Mouse (Mus musculus) MEL (cell line): ENCODE results near the gene Tmem79. TPM values are rescaled to one million over a fixed set of nuclear protein-coding genes. Genes with fewer than 3 reads are reported as not detected.
A peak's percentile ranks its signal among the peaks of the same experiment; 100 is the strongest.

ENCODE experiments used
- DNase-seq: peaks from one replicate; pipeline ENCODE4 v3.0.0; 2011; ENCODE audit warnings: low read depth, low spot score
- H3K27ac ChIP-seq: 2 replicates; pipeline ENCODE4 v1.5.1; 2012; ENCODE audit warnings: low read depth, mild to moderate bottlenecking, control low read depth, low read length, moderate library complexity; ENCODE audit not compliant: control insufficient read depth
- H3K27me3 ChIP-seq, 2 experiments: fragments of 150-350 bp in 1 of 2; sonication (generic) in 1 of 2; 2 replicates each; pipeline ENCODE4 v1.6.1; 2012; ENCODE audit warnings: low read length in 2 of 2, mild to moderate bottlenecking in 2 of 2, improper control_type of control experiment in 1 of 2, moderate library complexity in 1 of 2; ENCODE audit not compliant: insufficient read depth in 2 of 2, control insufficient read depth in 1 of 2
- H3K36me3 ChIP-seq, 2 experiments: 2 replicates each; pipeline ENCODE4 v1.6.1; 2012 to 2014; ENCODE audit warnings: low read length in 2 of 2, improper control_type of control experiment in 1 of 2, inconsistent platforms in 1 of 2, mild to moderate bottlenecking in 1 of 2; ENCODE audit not compliant: insufficient read depth in 2 of 2, control insufficient read depth in 1 of 2
- H3K4me1 ChIP-seq, 2 experiments: fragments of 150-350 bp in 1 of 2; sonication (generic) in 1 of 2; 2 replicates each; pipeline ENCODE4 v1.6.1; 2012; ENCODE audit warnings: low read length in 2 of 2, improper control_type of control experiment in 1 of 2, mild to moderate bottlenecking in 1 of 2; ENCODE audit not compliant: insufficient read depth in 2 of 2, control insufficient read depth in 1 of 2
- H3K4me3 ChIP-seq, 2 experiments: fragments of 150-350 bp in 1 of 2; sonication (generic) in 1 of 2; 2 replicates each; pipeline ENCODE4 v1.5.1; 2012; ENCODE audit warnings: low read depth in 2 of 2, low read length in 2 of 2, mild to moderate bottlenecking in 2 of 2, moderate library complexity in 2 of 2, control low read depth in 1 of 2, improper control_type of control experiment in 1 of 2; ENCODE audit not compliant: control insufficient read depth in 1 of 2, insufficient read depth in 1 of 2
- H3K79me2 ChIP-seq: 2 replicates; pipeline ENCODE4 v1.6.1; 2012; ENCODE audit warnings: mild to moderate bottlenecking, low read length, moderate library complexity; ENCODE audit not compliant: control insufficient read depth, poor library complexity, insufficient read depth
- H3K9ac ChIP-seq: 2 replicates; pipeline ENCODE4 v1.6.1; 2012; ENCODE audit warnings: low read depth, mild to moderate bottlenecking, control low read depth, low read length, moderate library complexity; ENCODE audit not compliant: control insufficient read depth, poor library complexity, severe bottlenecking
- H3K9me3 ChIP-seq: fragments of 150-350 bp; sonication (generic); replicated peaks from 2 replicates; pipeline ENCODE4 v1.6.1; 2012; ENCODE audit warnings: mild to moderate bottlenecking, low read length, improper control_type of control experiment, moderate library complexity; ENCODE audit not compliant: insufficient read depth
- CHD1 ChIP-seq: IDR thresholded peaks from 2 replicates; pipeline ENCODE4 v1.6.1; 2012; ENCODE audit warnings: low read depth, mild to moderate bottlenecking, inconsistent platforms, low read length, improper control_type of control experiment
- CHD2 ChIP-seq: IDR thresholded peaks from 2 replicates; pipeline ENCODE4 v1.6.1; 2011; ENCODE audit warnings: low read length, improper control_type of control experiment
- CTCF ChIP-seq, 3 experiments: IDR thresholded peaks in 2 of 3; conservative IDR thresholded peaks in 1 of 3; 2 replicates each; pipeline ENCODE4 v1.5.1; 2011 to 2012; ENCODE audit warnings: low read length in 3 of 3, low read depth in 2 of 3, mild to moderate bottlenecking in 2 of 3, improper control_type of control experiment in 1 of 3, inconsistent platforms in 1 of 3, mixed read lengths in 1 of 3, moderate library complexity in 1 of 3; ENCODE audit not compliant: control insufficient read depth in 1 of 3, insufficient read depth in 1 of 3, poor library complexity in 1 of 3, severe bottlenecking in 1 of 3
- E2F4 ChIP-seq: IDR thresholded peaks from 2 replicates; pipeline ENCODE4 v1.6.1; 2011; ENCODE audit warnings: low read depth, low read length, improper control_type of control experiment, borderline replicate concordance
- ELF1 ChIP-seq: IDR thresholded peaks from 2 replicates; pipeline ENCODE4 v1.6.1; 2014; ENCODE audit warnings: low read depth, mild to moderate bottlenecking, inconsistent platforms, low read length, improper control_type of control experiment, moderate library complexity
- EP300 ChIP-seq, 2 experiments: IDR thresholded peaks; 2 replicates each; pipeline ENCODE4 v1.6.1; 2011; ENCODE audit warnings: improper control_type of control experiment in 2 of 2, low read length in 2 of 2, low read depth in 1 of 2, mild to moderate bottlenecking in 1 of 2
- GABPA ChIP-seq: IDR thresholded peaks from 2 replicates; pipeline ENCODE4 v1.6.1; 2012; ENCODE audit warnings: low read depth, mild to moderate bottlenecking, inconsistent platforms, low read length, improper control_type of control experiment, moderate library complexity
- GATA1 ChIP-seq: IDR thresholded peaks from 2 replicates; pipeline ENCODE4 v1.6.1; 2011; ENCODE audit warnings: low read depth, low read length, improper control_type of control experiment
- HCFC1 ChIP-seq: IDR thresholded peaks from 2 replicates; pipeline ENCODE4 v1.6.1; 2012; ENCODE audit warnings: low read depth, mild to moderate bottlenecking, inconsistent platforms, low read length, improper control_type of control experiment, moderate library complexity
- JUND ChIP-seq: IDR thresholded peaks from 2 replicates; pipeline ENCODE4 v1.6.1; 2011; ENCODE audit warnings: low read depth, mild to moderate bottlenecking, improper control_type of control experiment, low read length
- KAT2A ChIP-seq: conservative IDR thresholded peaks from 2 replicates; pipeline ENCODE4 v1.6.1; 2012; ENCODE audit warnings: low read depth, low read length, improper control_type of control experiment, inconsistent platforms
- MAFK ChIP-seq: IDR thresholded peaks from 2 replicates; pipeline ENCODE4 v1.6.1; 2011; ENCODE audit warnings: low read depth, mild to moderate bottlenecking, low read length, improper control_type of control experiment, borderline replicate concordance
- MAX ChIP-seq: IDR thresholded peaks from 2 replicates; pipeline ENCODE4 v1.6.1; 2011; ENCODE audit warnings: low read length, improper control_type of control experiment
- MAZ ChIP-seq: IDR thresholded peaks from 2 replicates; pipeline ENCODE4 v1.6.1; 2012; ENCODE audit warnings: low read depth, mild to moderate bottlenecking, inconsistent platforms, low read length, improper control_type of control experiment
- MEF2A ChIP-seq: IDR thresholded peaks from 2 replicates; pipeline ENCODE4 v1.6.1; 2014; ENCODE audit warnings: low read depth, mild to moderate bottlenecking, inconsistent platforms, low read length, improper control_type of control experiment; ENCODE audit not compliant: poor library complexity, insufficient replicate concordance, severe bottlenecking; ENCODE audit errors: extremely low read depth
- MXI1 ChIP-seq: IDR thresholded peaks from 2 replicates; pipeline ENCODE4 v1.6.1; 2011; ENCODE audit warnings: mild to moderate bottlenecking, low read depth, low read length, improper control_type of control experiment
- MYC ChIP-seq: IDR thresholded peaks from 2 replicates; pipeline ENCODE4 v1.6.1; 2011; ENCODE audit warnings: low read depth, mild to moderate bottlenecking, low read length, improper control_type of control experiment, moderate library complexity
- NELFE ChIP-seq: IDR thresholded peaks from 2 replicates; pipeline ENCODE4 v1.6.1; 2011; ENCODE audit warnings: low read depth, low read length, improper control_type of control experiment
- NRF1 ChIP-seq: IDR thresholded peaks from 2 replicates; pipeline ENCODE4 v1.6.1; 2014; ENCODE audit warnings: low read depth, mild to moderate bottlenecking, inconsistent platforms, low read length, improper control_type of control experiment, moderate library complexity; ENCODE audit not compliant: poor library complexity, insufficient read depth, severe bottlenecking
- POLR2A ChIP-seq, 2 experiments: IDR thresholded peaks; 2 replicates each; pipeline ENCODE4 v1.6.1; 2011 to 2012; ENCODE audit warnings: low read length in 2 of 2, mild to moderate bottlenecking in 2 of 2, control low read depth in 1 of 2, improper control_type of control experiment in 1 of 2, low read depth in 1 of 2, moderate library complexity in 1 of 2; ENCODE audit not compliant: control insufficient read depth in 1 of 2, insufficient read depth in 1 of 2, poor library complexity in 1 of 2
- POLR2AphosphoS2 ChIP-seq: IDR thresholded peaks from 2 replicates; pipeline ENCODE4 v1.6.1; 2011; ENCODE audit warnings: low read length, improper control_type of control experiment
- POLR2AphosphoS5 ChIP-seq: IDR thresholded peaks from 2 replicates; pipeline ENCODE4 v1.6.1; 2012; ENCODE audit warnings: low read depth, borderline replicate concordance, mild to moderate bottlenecking, inconsistent platforms, low read length, moderate library complexity, mixed read lengths
- RCOR1 ChIP-seq: IDR thresholded peaks from 2 replicates; pipeline ENCODE4 v1.6.1; 2012; ENCODE audit warnings: low read depth, mild to moderate bottlenecking, inconsistent platforms, low read length, improper control_type of control experiment
- SIN3A ChIP-seq: IDR thresholded peaks from 2 replicates; pipeline ENCODE4 v1.6.1; 2012; ENCODE audit warnings: low read length, improper control_type of control experiment, inconsistent platforms
- TAL1 ChIP-seq: IDR thresholded peaks from 2 replicates; pipeline ENCODE4 v1.6.1; 2012; ENCODE audit warnings: mild to moderate bottlenecking, inconsistent platforms, low read length, moderate library complexity, mixed read lengths
- TBP ChIP-seq: IDR thresholded peaks from 2 replicates; pipeline ENCODE4 v1.8.0; 2011; ENCODE audit warnings: low read depth, low read length, improper control_type of control experiment
- TCF12 ChIP-seq: IDR thresholded peaks from 2 replicates; pipeline ENCODE4 v1.6.1; 2014; ENCODE audit warnings: low read depth, mild to moderate bottlenecking, inconsistent platforms, low read length, improper control_type of control experiment, moderate library complexity
- USF2 ChIP-seq, 2 experiments: IDR thresholded peaks; 2 replicates each; pipeline ENCODE4 v1.6.1; 2011 to 2012; ENCODE audit warnings: improper control_type of control experiment in 2 of 2, low read length in 2 of 2, borderline replicate concordance in 1 of 2, inconsistent platforms in 1 of 2, low read depth in 1 of 2, mild to moderate bottlenecking in 1 of 2; ENCODE audit not compliant: insufficient read depth in 1 of 2
- ZMIZ1 ChIP-seq: IDR thresholded peaks from 2 replicates; pipeline ENCODE4 v1.6.1; 2012; ENCODE audit warnings: low read depth, mild to moderate bottlenecking, inconsistent platforms, low read length, improper control_type of control experiment, moderate library complexity
- ZNF384 ChIP-seq: IDR thresholded peaks from 2 replicates; pipeline ENCODE4 v1.6.1; 2012; ENCODE audit warnings: low read depth, mild to moderate bottlenecking, inconsistent platforms, low read length, improper control_type of control experiment
- polyA plus RNA-seq, 2 experiments: library from polyadenylated mRNA; stranded (reverse) in 1 of 2; unstranded in 1 of 2; fragments of >175 nt in 1 of 2; fragments of >200 nt in 1 of 2; gene quantifications; 2 replicates each; pipeline versions ENCODE4 v1.2.1 to v1.2.4; 2012; ENCODE audit warnings: low replicate concordance in 2 of 2, low read depth in 1 of 2; ENCODE audit not compliant: insufficient read length in 2 of 2, insufficient read depth in 1 of 2, missing spikeins in 1 of 2
- total RNA-seq: library from RNA; depleted of rRNA; stranded (reverse); fragments of 300-350 nt; gene quantifications from 2 replicates; pipeline ENCODE4 v1.2.3, GENCODE M21; 2012

Tmem79 gene
- total and polyA plus RNA-seq, 3 experiments: 2.2 to 3.7 TPM; not detected in 1

DNA sequence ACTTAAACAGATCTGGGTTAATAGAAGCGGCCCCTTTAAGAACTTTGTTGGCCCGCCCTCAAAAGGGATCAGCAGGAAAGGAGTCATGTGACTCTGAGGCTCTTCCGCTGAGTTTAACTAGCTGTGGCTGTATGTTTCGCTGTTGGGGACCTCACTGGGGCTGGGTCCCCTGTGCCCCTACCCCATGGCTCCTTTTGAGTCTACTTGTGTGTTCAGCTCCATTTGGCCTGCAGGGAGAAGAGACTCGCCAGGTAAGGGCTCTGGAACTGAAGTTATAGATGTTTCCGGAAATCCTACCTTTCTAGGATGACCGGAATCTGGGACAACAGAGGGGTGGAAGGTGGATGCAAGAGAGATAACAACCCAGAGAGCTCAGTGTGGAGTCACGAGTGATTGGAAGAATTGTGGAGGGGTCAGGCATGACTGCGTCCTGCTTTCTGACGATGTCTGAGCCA is 11.0 kb downstream of the Tmem79 start, which contains the start of gene Glmp (continued):
- peak; percentile 67 to 92 for TF ChIP-seq POLR2A (IDR thresholded peaks at IDR 0.05; ENCODE audit: control insufficient read depth in 1 of 2, insufficient read depth in 1 of 2, low read depth in 1 of 2, low read length in 2 of 2, poor library complexity in 1 of 2)
- TF ChIP-seq MAX: peak; percentile 64; the same call in 1 of the 2 replicates
- peak; percentile 88 for TF ChIP-seq POLR2AphosphoS2
- peak; percentile 72 for TF ChIP-seq ELF1
- peak; percentile 68; the same call in 1 of the 2 replicates for TF ChIP-seq TBP
- TF ChIP-seq ZMIZ1: peak; percentile 77; the same call in 1 of the 2 replicates
- peak; percentile 85 for TF ChIP-seq HCFC1
- TF ChIP-seq POLR2AphosphoS5: no peak
- TF ChIP-seq, all 39 proteins: peak for 16

GRCm38 (mm10) chr3:88299172-88299571 is 36.8 kb downstream of the Tmem79 start:
- H3K4me3 ChIP-seq: peak overlapping the region in 1 of 2 experiments; percentile 80; a peak in 2 of 4 replicates
- TF ChIP-seq GABPA (no peak), TAL1 (peak; percentile 81), RCOR1 (peak; percentile 73; the same call in 1 of the 2 replicates), NELFE (no peak), POLR2AphosphoS2 (no peak), EP300 (IDR thresholded peaks at IDR 0.05; ENCODE audit: low read depth in 1 of 2, low read length in 2 of 2) (peak; percentile 57 to 76; a peak in 2 of 4 replicates), CHD1 (0 out of 2 replicates have a peak, but pooled peaks have one; percentile 49), NRF1 (no peak), SIN3A (peak; percentile 70), MAFK (no peak), KAT2A (no peak), MYC (peak; percentile 68; the same call in 1 of the 2 replicates), E2F4 (no peak), MXI1 (peak; percentile 71), TBP (no peak), ELF1 (no peak), POLR2A (IDR thresholded peaks at IDR 0.05; ENCODE audit: control insufficient read depth in 1 of 2, insufficient read depth in 1 of 2, low read depth in 1 of 2, low read length in 2 of 2, poor library complexity in 1 of 2) (no peak), JUND (no peak), POLR2AphosphoS5 (no peak), ZNF384 (no peak; the same call in 1 of the 2 replicates), MAZ (no peak), CTCF (IDR thresholded peaks at IDR 0.05 in 2 of 3, conservative IDR thresholded peaks at IDR 0.05 in 1 of 3; ENCODE audit: control insufficient read depth in 1 of 3, insufficient read depth in 1 of 3, low read depth in 2 of 3, low read length in 3 of 3, poor library complexity in 1 of 3, severe bottlenecking in 1 of 3) (no peak), TCF12 (peak; percentile 73), GATA1 (peak; percentile 79), USF2 (IDR thresholded peaks at IDR 0.05; ENCODE audit: borderline replicate concordance in 1 of 2, insufficient read depth in 1 of 2, low read depth in 1 of 2, low read length in 2 of 2) (no peak), CHD2 (no peak), MEF2A (no peak)
- TF ChIP-seq, all 39 proteins: peak for 9
- Histone ChIP-seq H3K27me3 (no peaks in the 10 kb centered on the region), H3K9me3 (no peaks in the 10 kb centered on the region), H3K9ac (peak overlapping the region; percentile 18; the same call in 1 of the 2 replicates), H3K79me2 (peaks cover 42% of the 10 kb centered on the region), H3K27ac (no peak overlapping the region), H3K4me1 (peaks cover 7 to 11% of the 10 kb centered on the region in 2 experiments), H3K36me3 (peaks cover 40 to 41% of the 10 kb centered on the region in 2 experiments)
- DNase-seq: peak; percentile 51
